Mouse (Mus musculus): ENCODE measurements around the gene Ear6.

- no peak for TF ChIP-seq CTCF (IDR thresholded peaks at IDR 0.05; ENCODE audit: borderline replicate concordance, insufficient read depth, low read length)
- no peak for TF ChIP-seq POLR2A (IDR thresholded peaks at IDR 0.05; ENCODE audit: low read depth, low read length)
Measured at GRCm38 (mm10) chr14:51889833-51890232, 36.3 kb downstream of the Ear6 start.

Measured in embryonic fibroblast, embryonic 13.5 days (primary cell).